Mouse (Mus musculus) MEL (cell line): ENCODE measurements around the gene Hlf. TPM values are rescaled to one million over a fixed set of nuclear protein-coding genes. Genes with fewer than 3 reads are reported as not detected.

Experiments used
- DNase-seq: peaks from one replicate; pipeline ENCODE4 v3.0.0; 2011; ENCODE audit warnings: low read depth, low spot score
- H3K27ac ChIP-seq: 2 replicates; pipeline ENCODE4 v1.5.1; 2012; ENCODE audit warnings: low read depth, mild to moderate bottlenecking, control low read depth, low read length, moderate library complexity; ENCODE audit not compliant: control insufficient read depth
- H3K27me3 ChIP-seq, 2 experiments: fragments of 150-350 bp in 1 of 2; sonication (generic) in 1 of 2; 2 replicates each; pipeline ENCODE4 v1.6.1; 2012; ENCODE audit warnings: low read length in 2 of 2, mild to moderate bottlenecking in 2 of 2, improper control_type of control experiment in 1 of 2, moderate library complexity in 1 of 2; ENCODE audit not compliant: insufficient read depth in 2 of 2, control insufficient read depth in 1 of 2
- H3K36me3 ChIP-seq, 2 experiments: 2 replicates each; pipeline ENCODE4 v1.6.1; 2012 to 2014; ENCODE audit warnings: low read length in 2 of 2, improper control_type of control experiment in 1 of 2, inconsistent platforms in 1 of 2, mild to moderate bottlenecking in 1 of 2; ENCODE audit not compliant: insufficient read depth in 2 of 2, control insufficient read depth in 1 of 2
- H3K4me1 ChIP-seq, 2 experiments: fragments of 150-350 bp in 1 of 2; sonication (generic) in 1 of 2; 2 replicates each; pipeline ENCODE4 v1.6.1; 2012; ENCODE audit warnings: low read length in 2 of 2, improper control_type of control experiment in 1 of 2, mild to moderate bottlenecking in 1 of 2; ENCODE audit not compliant: insufficient read depth in 2 of 2, control insufficient read depth in 1 of 2
- H3K4me3 ChIP-seq, 2 experiments: fragments of 150-350 bp in 1 of 2; sonication (generic) in 1 of 2; 2 replicates each; pipeline ENCODE4 v1.5.1; 2012; ENCODE audit warnings: low read depth in 2 of 2, low read length in 2 of 2, mild to moderate bottlenecking in 2 of 2, moderate library complexity in 2 of 2, control low read depth in 1 of 2, improper control_type of control experiment in 1 of 2; ENCODE audit not compliant: control insufficient read depth in 1 of 2, insufficient read depth in 1 of 2
- H3K79me2 ChIP-seq: 2 replicates; pipeline ENCODE4 v1.6.1; 2012; ENCODE audit warnings: mild to moderate bottlenecking, low read length, moderate library complexity; ENCODE audit not compliant: control insufficient read depth, poor library complexity, insufficient read depth
- H3K9ac ChIP-seq: 2 replicates; pipeline ENCODE4 v1.6.1; 2012; ENCODE audit warnings: low read depth, mild to moderate bottlenecking, control low read depth, low read length, moderate library complexity; ENCODE audit not compliant: control insufficient read depth, poor library complexity, severe bottlenecking
- H3K9me3 ChIP-seq: fragments of 150-350 bp; sonication (generic); replicated peaks from 2 replicates; pipeline ENCODE4 v1.6.1; 2012; ENCODE audit warnings: mild to moderate bottlenecking, low read length, improper control_type of control experiment, moderate library complexity; ENCODE audit not compliant: insufficient read depth
- CTCF ChIP-seq, 3 experiments: IDR thresholded peaks in 2 of 3; conservative IDR thresholded peaks in 1 of 3; 2 replicates each; pipeline ENCODE4 v1.5.1; 2011 to 2012; ENCODE audit warnings: low read length in 3 of 3, low read depth in 2 of 3, mild to moderate bottlenecking in 2 of 3, improper control_type of control experiment in 1 of 3, inconsistent platforms in 1 of 3, mixed read lengths in 1 of 3, moderate library complexity in 1 of 3; ENCODE audit not compliant: control insufficient read depth in 1 of 3, insufficient read depth in 1 of 3, poor library complexity in 1 of 3, severe bottlenecking in 1 of 3
- ETS1 ChIP-seq: IDR thresholded peaks from 2 replicates; pipeline ENCODE4 v1.6.1; 2012; ENCODE audit warnings: low read depth, mild to moderate bottlenecking, inconsistent platforms, low read length, improper control_type of control experiment, moderate library complexity
- GABPA ChIP-seq: IDR thresholded peaks from 2 replicates; pipeline ENCODE4 v1.6.1; 2012; ENCODE audit warnings: low read depth, mild to moderate bottlenecking, inconsistent platforms, low read length, improper control_type of control experiment, moderate library complexity
- GATA1 ChIP-seq: IDR thresholded peaks from 2 replicates; pipeline ENCODE4 v1.6.1; 2011; ENCODE audit warnings: low read depth, low read length, improper control_type of control experiment
- HCFC1 ChIP-seq: IDR thresholded peaks from 2 replicates; pipeline ENCODE4 v1.6.1; 2012; ENCODE audit warnings: low read depth, mild to moderate bottlenecking, inconsistent platforms, low read length, improper control_type of control experiment, moderate library complexity
- JUND ChIP-seq: IDR thresholded peaks from 2 replicates; pipeline ENCODE4 v1.6.1; 2011; ENCODE audit warnings: low read depth, mild to moderate bottlenecking, improper control_type of control experiment, low read length
- KAT2A ChIP-seq: conservative IDR thresholded peaks from 2 replicates; pipeline ENCODE4 v1.6.1; 2012; ENCODE audit warnings: low read depth, low read length, improper control_type of control experiment, inconsistent platforms
- MAFK ChIP-seq: IDR thresholded peaks from 2 replicates; pipeline ENCODE4 v1.6.1; 2011; ENCODE audit warnings: low read depth, mild to moderate bottlenecking, low read length, improper control_type of control experiment, borderline replicate concordance
- MAX ChIP-seq: IDR thresholded peaks from 2 replicates; pipeline ENCODE4 v1.6.1; 2011; ENCODE audit warnings: low read length, improper control_type of control experiment
- MAZ ChIP-seq: IDR thresholded peaks from 2 replicates; pipeline ENCODE4 v1.6.1; 2012; ENCODE audit warnings: low read depth, mild to moderate bottlenecking, inconsistent platforms, low read length, improper control_type of control experiment
- MEF2A ChIP-seq: IDR thresholded peaks from 2 replicates; pipeline ENCODE4 v1.6.1; 2014; ENCODE audit warnings: low read depth, mild to moderate bottlenecking, inconsistent platforms, low read length, improper control_type of control experiment; ENCODE audit not compliant: poor library complexity, insufficient replicate concordance, severe bottlenecking; ENCODE audit errors: extremely low read depth
- MYB ChIP-seq: IDR thresholded peaks from 2 replicates; pipeline ENCODE4 v1.6.1; 2011; ENCODE audit warnings: mild to moderate bottlenecking, low read depth, low read length, improper control_type of control experiment
- MYC ChIP-seq: IDR thresholded peaks from 2 replicates; pipeline ENCODE4 v1.6.1; 2011; ENCODE audit warnings: low read depth, mild to moderate bottlenecking, low read length, improper control_type of control experiment, moderate library complexity
- NELFE ChIP-seq: IDR thresholded peaks from 2 replicates; pipeline ENCODE4 v1.6.1; 2011; ENCODE audit warnings: low read depth, low read length, improper control_type of control experiment
- POLR2A ChIP-seq, 2 experiments: IDR thresholded peaks; 2 replicates each; pipeline ENCODE4 v1.6.1; 2011 to 2012; ENCODE audit warnings: low read length in 2 of 2, mild to moderate bottlenecking in 2 of 2, control low read depth in 1 of 2, improper control_type of control experiment in 1 of 2, low read depth in 1 of 2, moderate library complexity in 1 of 2; ENCODE audit not compliant: control insufficient read depth in 1 of 2, insufficient read depth in 1 of 2, poor library complexity in 1 of 2
- RAD21 ChIP-seq: IDR thresholded peaks from 2 replicates; pipeline ENCODE4 v1.6.1; 2011; ENCODE audit warnings: mild to moderate bottlenecking, low read depth, low read length, improper control_type of control experiment
- RCOR1 ChIP-seq: IDR thresholded peaks from 2 replicates; pipeline ENCODE4 v1.6.1; 2012; ENCODE audit warnings: low read depth, mild to moderate bottlenecking, inconsistent platforms, low read length, improper control_type of control experiment
- SIN3A ChIP-seq: IDR thresholded peaks from 2 replicates; pipeline ENCODE4 v1.6.1; 2012; ENCODE audit warnings: low read length, improper control_type of control experiment, inconsistent platforms
- TAL1 ChIP-seq: IDR thresholded peaks from 2 replicates; pipeline ENCODE4 v1.6.1; 2012; ENCODE audit warnings: mild to moderate bottlenecking, inconsistent platforms, low read length, moderate library complexity, mixed read lengths
- TCF12 ChIP-seq: IDR thresholded peaks from 2 replicates; pipeline ENCODE4 v1.6.1; 2014; ENCODE audit warnings: low read depth, mild to moderate bottlenecking, inconsistent platforms, low read length, improper control_type of control experiment, moderate library complexity
- UBTF ChIP-seq: IDR thresholded peaks from 2 replicates; pipeline ENCODE4 v1.6.1; 2012; ENCODE audit warnings: low read depth, mild to moderate bottlenecking, inconsistent platforms, low read length, improper control_type of control experiment, moderate library complexity, borderline replicate concordance; ENCODE audit not compliant: insufficient read depth
- USF1 ChIP-seq: IDR thresholded peaks from 2 replicates; pipeline ENCODE4 v1.6.1; 2014; ENCODE audit warnings: low read depth, mild to moderate bottlenecking, inconsistent platforms, low read length, improper control_type of control experiment, moderate library complexity
- USF2 ChIP-seq, 2 experiments: IDR thresholded peaks; 2 replicates each; pipeline ENCODE4 v1.6.1; 2011 to 2012; ENCODE audit warnings: improper control_type of control experiment in 2 of 2, low read length in 2 of 2, borderline replicate concordance in 1 of 2, inconsistent platforms in 1 of 2, low read depth in 1 of 2, mild to moderate bottlenecking in 1 of 2; ENCODE audit not compliant: insufficient read depth in 1 of 2
- ZMIZ1 ChIP-seq: IDR thresholded peaks from 2 replicates; pipeline ENCODE4 v1.6.1; 2012; ENCODE audit warnings: low read depth, mild to moderate bottlenecking, inconsistent platforms, low read length, improper control_type of control experiment, moderate library complexity
- ZNF384 ChIP-seq: IDR thresholded peaks from 2 replicates; pipeline ENCODE4 v1.6.1; 2012; ENCODE audit warnings: low read depth, mild to moderate bottlenecking, inconsistent platforms, low read length, improper control_type of control experiment
- polyA plus RNA-seq, 2 experiments: library from polyadenylated mRNA; stranded (reverse) in 1 of 2; unstranded in 1 of 2; fragments of >175 nt in 1 of 2; fragments of >200 nt in 1 of 2; gene quantifications; 2 replicates each; pipeline versions ENCODE4 v1.2.1 to v1.2.4; 2012; ENCODE audit warnings: low replicate concordance in 2 of 2, low read depth in 1 of 2; ENCODE audit not compliant: insufficient read length in 2 of 2, insufficient read depth in 1 of 2, missing spikeins in 1 of 2
- total RNA-seq: library from RNA; depleted of rRNA; stranded (reverse); fragments of 300-350 nt; gene quantifications from 2 replicates; pipeline ENCODE4 v1.2.3, GENCODE M21; 2012

The Hlf gene
- total and polyA plus RNA-seq, 3 experiments: 0.42 to 1.5 TPM; not detected in 1

DNA sequence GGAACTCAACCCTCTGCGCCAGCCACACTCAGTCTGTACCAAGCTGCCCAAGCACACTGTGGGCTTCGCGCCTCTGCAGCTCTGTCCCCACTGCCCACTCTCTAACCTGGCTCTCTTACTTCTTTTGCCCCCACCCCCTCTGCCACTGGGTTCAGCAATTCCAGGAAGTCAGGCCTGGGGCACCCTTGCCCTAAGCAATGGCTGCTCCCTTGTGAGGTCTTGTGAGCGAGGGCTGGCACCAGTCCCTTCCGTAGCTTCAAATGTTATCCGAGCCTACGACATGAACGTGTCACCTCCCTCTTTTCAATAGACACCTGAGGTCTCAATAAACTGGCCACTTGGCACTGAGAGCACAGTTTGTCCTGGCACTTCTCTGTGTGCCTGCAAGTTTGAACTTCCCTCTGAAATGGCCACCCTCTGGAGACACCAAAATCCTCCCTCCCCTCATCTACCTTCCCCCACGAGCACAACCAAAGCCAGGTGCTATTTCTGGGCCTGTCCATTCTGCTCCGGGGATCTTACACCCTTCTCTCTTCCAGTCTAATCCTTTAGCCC is 10.5 kb downstream of the Hlf start:
- no peak for DNase-seq
- H3K4me1 ChIP-seq: no peaks in the 10 kb centered on the region
- no peaks in the 10 kb centered on the region; a peak in 1 of 4 replicates for H3K27me3 ChIP-seq
- no peaks in the 10 kb centered on the region for H3K79me2 ChIP-seq
- TF ChIP-seq MAX (no peak), USF1 (no peak), USF2 (IDR thresholded peaks at IDR 0.05; ENCODE audit: borderline replicate concordance in 1 of 2, insufficient read depth in 1 of 2, low read depth in 1 of 2, low read length in 2 of 2) (no peak), RCOR1 (no peak), MYB (no peak), KAT2A (no peak), ETS1 (no peak), GATA1 (no peak), JUND (no peak), MEF2A (no peak), GABPA (no peak), ZNF384 (no peak)
- H3K27ac ChIP-seq: no peak overlapping the region
- H3K36me3 ChIP-seq: no peaks in the 10 kb centered on the region
- H3K9me3 ChIP-seq: no peaks in the 10 kb centered on the region
- H3K4me3 ChIP-seq: no peak overlapping the region
- H3K9ac ChIP-seq: no peak overlapping the region

- Histone ChIP-seq H3K4me3 (no peak overlapping the region), H3K9me3 (no peaks in the 10 kb centered on the region)
Observed at GRCm38 (mm10) chr11:90378008-90378407, 12.7 kb downstream of the Hlf start.

DNA sequence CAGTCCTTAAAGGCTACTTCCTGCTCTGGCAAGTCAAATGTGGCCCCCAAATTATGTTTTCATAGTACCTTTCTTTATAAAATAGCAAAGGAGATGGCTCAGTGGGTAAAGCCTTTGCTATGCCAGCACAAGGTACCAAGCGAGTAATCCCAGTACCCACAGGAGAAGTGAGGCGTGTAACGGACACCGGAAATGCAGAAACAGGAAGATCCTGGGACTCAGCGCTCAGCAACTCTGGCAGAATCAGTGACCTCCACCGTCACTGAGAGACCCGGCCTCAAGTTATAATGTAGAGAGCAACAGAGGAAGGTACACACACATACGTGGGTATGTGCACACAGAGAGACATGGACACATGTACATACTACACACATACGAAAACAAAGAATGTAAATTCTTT is 14.3 kb downstream of the Hlf start:
- no peaks in the 10 kb centered on the region for H3K79me2 ChIP-seq
- no peak overlapping the region for H3K4me3 ChIP-seq
- no peak overlapping the region for H3K27ac ChIP-seq
- H3K27me3 ChIP-seq: no peaks in the 10 kb centered on the region
- no peaks in the 10 kb centered on the region for H3K36me3 ChIP-seq
- no peaks in the 10 kb centered on the region for H3K9me3 ChIP-seq
- no peak overlapping the region for H3K9ac ChIP-seq
- H3K4me1 ChIP-seq: no peaks in the 10 kb centered on the region
- DNase-seq: no peak
- TF ChIP-seq MYC (no peak), ZMIZ1 (no peak), NELFE (no peak), RAD21 (no peak), POLR2A (IDR thresholded peaks at IDR 0.05; ENCODE audit: control insufficient read depth in 1 of 2, insufficient read depth in 1 of 2, low read depth in 1 of 2, low read length in 2 of 2, poor library complexity in 1 of 2) (no peak), ZNF384 (no peak), MAZ (no peak), TAL1 (no peak), USF1 (no peak), SIN3A (no peak), MEF2A (no peak), USF2 (IDR thresholded peaks at IDR 0.05; ENCODE audit: borderline replicate concordance in 1 of 2, insufficient read depth in 1 of 2, low read depth in 1 of 2, low read length in 2 of 2) (no peak), MAFK (no peak), UBTF (no peak), TCF12 (no peak), RCOR1 (no peak), CTCF (IDR thresholded peaks at IDR 0.05 in 2 of 3, conservative IDR thresholded peaks at IDR 0.05 in 1 of 3; ENCODE audit: control insufficient read depth in 1 of 3, insufficient read depth in 1 of 3, low read depth in 2 of 3, low read length in 3 of 3, poor library complexity in 1 of 3, severe bottlenecking in 1 of 3) (no peak), HCFC1 (no peak)

More at GRCm38 (mm10) chr11:90378008-90378407, 12.7 kb downstream of the Hlf start:
- no peaks in the 10 kb centered on the region for H3K36me3 ChIP-seq
- TF ChIP-seq RAD21 (no peak), POLR2A (IDR thresholded peaks at IDR 0.05; ENCODE audit: control insufficient read depth in 1 of 2, insufficient read depth in 1 of 2, low read depth in 1 of 2, low read length in 2 of 2, poor library complexity in 1 of 2) (no peak), HCFC1 (no peak)
- H3K9ac ChIP-seq: no peak overlapping the region
- DNase-seq: no peak
- no peaks in the 10 kb centered on the region for H3K4me1 ChIP-seq
- H3K79me2 ChIP-seq: no peaks in the 10 kb centered on the region
- H3K27me3 ChIP-seq: no peaks in the 10 kb centered on the region
- H3K27ac ChIP-seq: no peak overlapping the region
